Mouse (Mus musculus) C2C12 (cell line): ENCODE results near the gene Pacsin3. TPM values are rescaled to one million over a fixed set of nuclear protein-coding genes. Genes with fewer than 3 reads are reported as not detected.
A peak's percentile ranks its signal among the peaks of the same experiment; 100 is the strongest.

ENCODE experiments used
- H3K27me3 ChIP-seq: one replicate; pipeline ENCODE4 v1.6.1; 2011; ENCODE audit not compliant: control insufficient read depth, insufficient read depth, insufficient read length
- H3K36me3 ChIP-seq: one replicate; pipeline ENCODE4 v1.6.1; 2011; ENCODE audit not compliant: control insufficient read depth, insufficient read depth
- H3K4me3 ChIP-seq: one replicate; pipeline ENCODE4 v1.5.1; 2011; ENCODE audit warnings: mild to moderate bottlenecking, control low read depth; ENCODE audit not compliant: poor library complexity, insufficient read depth, severe bottlenecking
- H3K79me2 ChIP-seq: one replicate; pipeline ENCODE4 v1.6.1; 2011; ENCODE audit not compliant: control insufficient read depth, insufficient read depth
- H3K79me3 ChIP-seq: one replicate; pipeline ENCODE4 v1.6.1; 2011; ENCODE audit warnings: low read depth, control low read depth
- H3ac ChIP-seq: one replicate; pipeline ENCODE3; 2011; ENCODE audit warnings: low read depth; ENCODE audit not compliant: control insufficient read depth, insufficient read length
- CEBPB ChIP-seq: IDR thresholded peaks from one replicate; pipeline ENCODE4 v1.6.1; 2011; ENCODE audit warnings: low read depth, mild to moderate bottlenecking, control low read depth, moderate library complexity
- CTCF ChIP-seq: IDR thresholded peaks from one replicate; pipeline ENCODE4 v1.5.1; 2011; ENCODE audit not compliant: control insufficient read depth, insufficient read depth, insufficient read length
- FOSL1 ChIP-seq: IDR thresholded peaks from one replicate; pipeline ENCODE4 v1.8.0; 2011; ENCODE audit warnings: mild to moderate bottlenecking, low read length; ENCODE audit not compliant: poor library complexity, insufficient read depth, severe bottlenecking
- MAX ChIP-seq: IDR thresholded peaks from one replicate; pipeline ENCODE4 v1.6.1; 2011; ENCODE audit warnings: mild to moderate bottlenecking, control low read depth
- MYOD1 ChIP-seq: IDR thresholded peaks from one replicate; pipeline ENCODE4 v1.6.1; 2011; ENCODE audit warnings: low read depth; ENCODE audit not compliant: control insufficient read depth, insufficient read length
- MYOG ChIP-seq: IDR thresholded peaks from one replicate; pipeline ENCODE4 v1.6.1; 2011; ENCODE audit not compliant: control insufficient read depth, insufficient read length; ENCODE audit errors: extremely low read depth
- USF1 ChIP-seq: IDR thresholded peaks from one replicate; pipeline ENCODE4 v1.6.1; 2011; ENCODE audit warnings: low read depth, mild to moderate bottlenecking, control low read depth, moderate library complexity
- long read RNA-seq, 2 experiments: library from polyadenylated mRNA; unstranded; transcript quantifications; one replicate each; pipeline ENCODE4 v2.0.0; 2019 to 2020
- polyA plus RNA-seq: library from polyadenylated mRNA; unstranded; fragments of >200 nt; fragmentation: generic; extraction: Trizol; gene quantifications from one replicate; pipeline ENCODE4 v1.2.1, GENCODE M21; 2012; ENCODE audit warnings: missing spikeins

Gene Pacsin3
- polyA plus RNA-seq, result 19.0 TPM
- long read RNA-seq, experiment 1, transcript Pacsin3-201 (11 exons, 1,862 nt), result major isoform, 17 of 39 reads
- long read RNA-seq, experiment 1, partial matches to known transcripts, result 14 of 39 reads
- long read RNA-seq, experiment 1, other reads (novel, unspliced or antisense), result 3 of 39 reads
- long read RNA-seq, experiment 2, transcript Pacsin3-215 (11 exons, 1,859 nt), result minor isoform, 33 of 156 reads
- long read RNA-seq, experiment 2, transcript Pacsin3-201 (11 exons, 1,862 nt), result major isoform, 92 of 156 reads
- long read RNA-seq, experiment 2, partial matches to known transcripts, result 4 of 156 reads
- long read RNA-seq, experiment 2, other reads (novel, unspliced or antisense), result 26 of 156 reads

DNA sequence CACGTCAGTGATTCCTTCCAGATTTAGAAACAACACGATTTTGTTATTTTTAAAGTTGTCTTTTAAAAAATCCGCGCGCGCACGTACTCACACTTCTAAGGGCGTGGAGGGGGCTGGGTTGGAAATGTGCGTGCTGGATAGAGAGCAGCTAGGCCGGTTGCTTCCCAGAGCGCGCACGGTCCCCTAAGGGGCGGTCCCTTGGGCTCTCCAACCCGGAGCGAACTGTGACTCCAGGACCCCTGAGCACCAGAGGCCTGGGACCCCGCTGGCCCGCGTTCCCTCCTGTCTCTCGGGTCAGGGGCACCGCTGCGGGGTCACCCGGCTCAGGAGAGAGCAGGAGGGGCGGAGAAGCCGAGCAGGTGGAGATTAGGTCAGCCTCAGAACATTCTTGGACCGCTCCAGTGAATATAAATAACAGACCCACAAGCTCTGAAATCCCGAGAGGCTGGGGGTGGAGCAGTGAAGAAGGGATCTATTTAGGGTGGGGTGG, at the start of gene Pacsin3:
Gene Pacsin3 (plus strand): TSS at position 294 of the 490 bp plus-strand sequence.
- no peak for TF ChIP-seq USF1
- TF ChIP-seq CEBPB, result no peak
- no peak for TF ChIP-seq FOSL1
- H3K79me2 ChIP-seq, result no peaks in the 10 kb centered on the region
- no peaks in the 10 kb centered on the region for H3K27me3 ChIP-seq
- peak within 1 kb of the TSS; percentile 66 for H3ac ChIP-seq
- no peaks in the 10 kb centered on the region for H3K79me3 ChIP-seq
- peak within 1 kb of the TSS; percentile 51 for H3K4me3 ChIP-seq
- no peaks in the 10 kb centered on the region for H3K36me3 ChIP-seq

DNA sequence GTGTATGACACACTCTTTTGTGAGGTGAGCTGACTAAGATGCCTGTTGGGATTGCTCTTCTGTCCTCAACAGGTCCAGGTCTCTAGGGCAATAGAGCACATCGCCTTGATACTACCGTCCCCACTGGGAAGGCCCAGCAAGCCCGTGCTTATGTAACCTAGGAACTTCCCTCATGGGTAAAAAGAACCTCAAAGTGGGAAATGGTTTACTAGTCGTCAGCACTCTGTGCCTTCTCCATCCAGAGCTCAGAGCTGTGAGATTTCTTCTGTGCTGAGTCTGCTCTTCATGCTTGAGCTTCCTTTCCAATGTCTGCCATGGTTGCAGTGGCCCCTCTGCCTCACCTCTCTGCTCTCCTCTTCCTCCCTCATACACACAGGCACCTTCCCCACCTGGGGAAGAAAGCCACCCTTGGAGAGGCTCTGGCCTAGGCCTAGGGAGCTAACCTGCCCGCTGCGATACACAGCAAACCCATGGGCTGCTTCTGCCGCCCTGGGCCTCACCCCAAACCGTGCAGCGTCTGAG, 49.4 kb upstream of the Pacsin3 start:
- H3ac ChIP-seq, result no peak overlapping the region
- peaks cover 6% of the 10 kb centered on the region for H3K79me2 ChIP-seq
- no peak overlapping the region for H3K4me3 ChIP-seq
- H3K36me3 ChIP-seq, result peaks cover 54% of the 10 kb centered on the region
- H3K79me3 ChIP-seq, result no peaks in the 10 kb centered on the region
- no peaks in the 10 kb centered on the region for H3K27me3 ChIP-seq
- TF ChIP-seq FOSL1 (no peak), CTCF (no peak), MAX (no peak), MYOG (no peak), MYOD1 (no peak)

DNA sequence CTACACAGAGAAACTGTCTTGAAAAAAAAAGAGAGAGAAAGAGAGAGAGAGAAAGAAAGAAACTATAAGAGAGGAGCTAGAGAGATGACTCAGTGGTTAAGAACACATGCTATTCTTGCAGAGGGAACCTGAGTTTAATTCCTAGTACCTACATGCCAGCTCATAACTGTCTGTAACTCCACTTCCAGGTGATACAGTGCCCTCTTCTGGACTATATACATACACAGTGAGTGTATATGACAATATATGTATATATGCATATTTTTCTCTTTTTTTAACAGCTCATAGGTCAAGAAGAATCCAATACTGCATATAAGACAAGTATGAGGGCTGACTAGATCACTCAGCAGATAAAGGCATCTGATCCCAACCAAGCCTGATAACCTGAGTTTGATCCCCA, 42.4 kb upstream of the Pacsin3 start:
- no peaks in the 10 kb centered on the region for H3K79me2 ChIP-seq
- no peaks in the 10 kb centered on the region for H3K27me3 ChIP-seq
- TF ChIP-seq MYOG (no peak), USF1 (no peak), FOSL1 (no peak), CEBPB (no peak), MAX (no peak), CTCF (no peak), MYOD1 (no peak)
- no peak overlapping the region for H3K4me3 ChIP-seq
- H3ac ChIP-seq, result no peak overlapping the region
- H3K79me3 ChIP-seq, result no peaks in the 10 kb centered on the region
- peaks cover 35% of the 10 kb centered on the region for H3K36me3 ChIP-seq

GRCm38 (mm10) chr2:91217032-91217431, 38.7 kb upstream of the Pacsin3 start:
- no peaks in the 10 kb centered on the region for H3K79me3 ChIP-seq
- no peak overlapping the region for H3K4me3 ChIP-seq
- no peaks in the 10 kb centered on the region for H3K79me2 ChIP-seq
- no peak overlapping the region for H3ac ChIP-seq
- H3K36me3 ChIP-seq, result no peaks in the 10 kb centered on the region
- H3K27me3 ChIP-seq, result no peaks in the 10 kb centered on the region
- no peak for TF ChIP-seq CTCF
- TF ChIP-seq MYOG, result no peak
- no peak for TF ChIP-seq MYOD1
- TF ChIP-seq FOSL1, result no peak
- no peak for TF ChIP-seq USF1
- TF ChIP-seq CEBPB, result no peak

- Histone ChIP-seq H3K36me3 (no peaks in the 10 kb centered on the region), H3K27me3 (no peaks in the 10 kb centered on the region), H3K79me2 (no peaks in the 10 kb centered on the region), H3ac (no peak overlapping the region), H3K4me3 (no peak overlapping the region), H3K79me3 (no peaks in the 10 kb centered on the region)
- TF ChIP-seq MYOG, result no peak
- TF ChIP-seq FOSL1, result no peak
- no peak for TF ChIP-seq MYOD1
- no peak for TF ChIP-seq MAX
- TF ChIP-seq CTCF, result no peak
- TF ChIP-seq USF1, result no peak
- TF ChIP-seq CEBPB, result no peak
Observed at GRCm38 (mm10) chr2:91220501-91220900, 35.3 kb upstream of the Pacsin3 start.

DNA sequence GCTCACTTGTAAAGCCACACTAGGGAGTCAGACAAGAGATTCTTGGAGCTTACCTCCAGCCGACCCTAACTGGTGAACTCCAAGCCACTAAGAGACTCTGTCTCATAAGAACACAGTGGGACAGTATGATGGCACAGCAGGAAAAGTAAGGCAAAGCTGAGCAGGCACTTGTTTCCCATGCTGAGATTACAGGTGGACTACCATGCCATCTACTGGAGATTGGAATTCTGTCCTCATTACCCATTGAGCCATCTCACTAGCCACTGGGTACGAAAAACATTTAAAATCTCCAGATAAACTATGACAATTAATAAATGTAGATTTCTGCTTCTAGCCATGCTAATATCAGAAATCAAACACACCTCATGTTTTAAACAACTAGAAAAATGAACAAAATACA, 32.1 kb upstream of the Pacsin3 start:
- H3K4me3 ChIP-seq, result no peak overlapping the region
- H3K36me3 ChIP-seq, result no peaks in the 10 kb centered on the region
- no peak for TF ChIP-seq USF1
- TF ChIP-seq MYOD1, result no peak
- no peak for TF ChIP-seq MAX
- no peak for TF ChIP-seq MYOG
- TF ChIP-seq CTCF, result no peak
- no peak for TF ChIP-seq FOSL1
- no peak for TF ChIP-seq CEBPB
- H3ac ChIP-seq, result no peak overlapping the region
- no peaks in the 10 kb centered on the region for H3K27me3 ChIP-seq
- no peaks in the 10 kb centered on the region for H3K79me2 ChIP-seq
- no peaks in the 10 kb centered on the region for H3K79me3 ChIP-seq
